Mouse (Mus musculus): ENCODE results near the gene Fbxw2.

- TF ChIP-seq GATA1 (IDR thresholded peaks at IDR 0.05; ENCODE audit: borderline replicate concordance, low read length) (no peak), FLI1 (IDR thresholded peaks at IDR 0.05; ENCODE audit: low read length) (no peak)
These were observed 24.3 kb downstream of the Fbxw2 start for GRCm38 (mm10) chr2:34801516-34802482.
